Mouse (Mus musculus): Measurements from ENCODE around the gene Gm20671.
"Not testable (repeated sequence)": the region's sequence is repeated elsewhere in the genome, so short reads cannot be mapped to it uniquely, and the experiment has no call there.

Gm20671 gene

GRCm38 (mm10) chr5:32827009-32827408 is at the start of gene Gm20671:
Gene Gm20671, minus strand, starts transcription at chr5:32827109.
- no peak for DNase-seq

DNA sequence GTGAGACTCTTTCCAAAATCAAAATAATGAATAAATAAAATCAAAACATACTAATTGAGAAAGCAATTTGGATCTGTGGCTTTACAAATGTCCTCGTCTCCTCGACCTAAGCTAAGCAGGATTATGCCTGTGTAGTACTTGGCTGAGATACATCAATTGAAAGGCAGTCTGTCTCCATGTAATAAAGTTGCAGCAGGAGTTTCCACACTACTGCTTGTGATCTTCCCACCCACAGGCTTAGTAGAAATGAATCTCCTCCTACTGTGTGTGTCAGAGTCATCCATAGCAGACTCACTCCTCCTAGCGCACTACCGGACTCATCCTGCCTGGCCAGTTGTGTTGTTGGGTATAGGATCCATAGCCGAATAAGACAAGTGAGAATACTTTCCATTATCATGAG is 45.4 kb upstream of the Gm20671 start:
- DNase-seq: no peak

GRCm38 (mm10) chr5:32869389-32870024 is 42.6 kb upstream of the Gm20671 start:
- no peak for DNase-seq

GRCm38 (mm10) chr5:32863253-32864228 is 36.6 kb upstream of the Gm20671 start, which contains the start of gene Depdc5:
Gene Depdc5, plus strand, starts transcription at chr5:32863701.
- DNase-seq: peak; percentile 88 to 94

GRCm38 (mm10) chr5:32862469-32863132 is 35.7 kb upstream of the Gm20671 start:
- no peak for DNase-seq

DNA sequence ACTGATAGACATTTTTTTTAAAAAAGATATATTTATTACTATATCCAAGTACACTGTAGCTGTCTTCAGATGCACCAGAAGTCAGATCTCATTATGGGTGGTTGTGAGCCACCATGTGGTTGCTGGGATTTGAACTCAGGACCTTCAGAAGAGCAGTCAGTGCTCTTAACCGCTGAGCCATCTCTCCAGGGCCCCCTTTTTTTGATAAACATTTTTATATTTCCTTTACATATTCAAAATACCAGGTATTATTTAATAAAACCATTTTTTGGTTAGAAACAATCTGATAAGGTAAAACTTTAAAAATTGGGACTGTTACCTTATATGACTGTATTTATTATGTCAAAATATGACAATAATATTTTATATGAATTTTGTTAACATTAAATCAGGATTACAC is 34.2 kb upstream of the Gm20671 start:
- DNase-seq: no peak

DNA sequence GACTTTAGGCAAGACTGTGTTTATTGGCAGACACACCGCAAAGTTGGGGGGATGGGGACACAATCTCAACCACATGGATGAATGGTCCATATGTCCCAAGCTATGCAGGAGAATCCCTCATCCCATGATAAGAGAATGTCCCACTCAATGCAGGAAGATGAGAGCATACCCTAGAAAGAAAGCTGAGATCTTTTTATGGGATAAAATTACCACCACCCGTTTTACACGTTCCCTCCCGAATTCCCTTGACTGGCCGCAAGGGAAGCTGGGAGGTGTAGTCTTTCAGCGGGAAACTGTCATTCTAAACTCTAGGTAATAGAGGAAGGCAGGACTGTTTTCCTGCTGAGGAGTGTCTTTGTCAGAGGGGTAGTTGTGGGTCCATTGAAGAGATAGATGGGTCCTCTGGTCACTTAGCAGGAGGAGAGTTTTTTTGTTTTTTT is 30.9 kb upstream of the Gm20671 start:
- DNase-seq: peak; percentile 56 to 61

GRCm38 (mm10) chr5:32855274-32855673 is 28.4 kb upstream of the Gm20671 start:
- not testable (repeated sequence) for DNase-seq

DNA sequence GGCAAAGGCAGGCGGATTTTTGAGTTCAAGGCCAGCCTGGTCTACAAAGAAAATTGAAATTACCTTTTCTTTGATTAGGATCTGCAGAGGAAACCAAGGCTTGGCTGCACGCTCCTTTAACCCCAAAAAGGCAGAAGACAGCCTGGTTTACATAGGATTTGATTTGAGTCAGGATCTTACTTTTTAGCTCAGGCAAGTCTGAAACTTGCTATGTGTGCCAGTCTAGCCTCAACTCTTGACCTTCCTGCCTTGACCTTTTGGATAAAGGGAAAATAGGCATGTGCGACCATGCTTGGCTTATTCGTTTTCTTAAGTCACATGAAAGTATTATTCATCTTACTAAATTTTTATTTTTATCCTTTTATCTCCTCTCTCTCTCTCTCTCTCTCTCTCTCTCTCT is 27.9 kb upstream of the Gm20671 start:
- no peak for DNase-seq

- peak; percentile 99 to 100 for DNase-seq
These were observed 27.0 kb upstream of the Gm20671 start, which contains the start of gene Prr14l for GRCm38 (mm10) chr5:32853731-32854507. Gene Prr14l, minus strand, starts transcription at chr5:32854256.

GRCm38 (mm10) chr5:32852026-32852425 is 25.1 kb upstream of the Gm20671 start:
- DNase-seq: no peak

DNA sequence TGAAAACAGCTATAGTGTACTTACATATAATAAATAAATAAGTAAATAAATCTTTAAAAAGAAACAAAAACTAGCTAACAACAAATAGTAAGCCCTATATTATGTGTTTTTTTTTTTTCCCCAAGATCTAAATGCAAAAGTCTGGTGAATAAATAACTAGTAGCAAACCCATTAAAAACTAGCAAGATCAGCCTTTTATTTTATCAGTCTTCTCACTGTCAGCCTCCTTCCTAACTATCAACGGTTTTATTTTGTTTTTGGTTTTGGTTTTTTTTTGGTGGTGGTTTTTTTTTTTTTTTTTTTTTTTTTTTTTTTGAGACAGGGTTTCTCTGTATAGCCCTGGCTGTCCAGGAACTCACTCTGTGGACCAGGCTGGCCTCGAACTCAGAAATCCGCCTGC is 22.7 kb upstream of the Gm20671 start:
- DNase-seq: not testable (repeated sequence)

DNA sequence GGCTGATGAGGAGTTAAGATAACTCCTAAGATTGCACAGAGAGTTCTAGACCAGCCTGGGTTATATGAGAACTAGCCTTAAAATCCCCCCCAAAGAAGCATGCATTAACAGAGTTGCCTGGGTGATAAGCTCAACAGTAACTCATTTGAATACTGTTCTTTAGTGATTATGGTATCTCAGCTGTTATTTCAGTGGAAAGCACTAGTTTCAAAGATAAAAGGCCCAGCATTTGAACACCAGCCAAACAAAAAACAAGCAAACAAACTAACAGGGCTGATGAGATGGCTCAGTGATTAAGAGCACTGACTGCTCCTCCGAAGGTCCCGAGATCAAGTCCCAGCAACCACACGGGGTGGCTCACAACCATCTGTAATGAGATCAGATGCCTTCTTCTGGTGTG is 22.3 kb upstream of the Gm20671 start:
- no peak for DNase-seq

GRCm38 (mm10) chr5:32840029-32840428 is 13.1 kb upstream of the Gm20671 start:
- no peak for DNase-seq

DNA sequence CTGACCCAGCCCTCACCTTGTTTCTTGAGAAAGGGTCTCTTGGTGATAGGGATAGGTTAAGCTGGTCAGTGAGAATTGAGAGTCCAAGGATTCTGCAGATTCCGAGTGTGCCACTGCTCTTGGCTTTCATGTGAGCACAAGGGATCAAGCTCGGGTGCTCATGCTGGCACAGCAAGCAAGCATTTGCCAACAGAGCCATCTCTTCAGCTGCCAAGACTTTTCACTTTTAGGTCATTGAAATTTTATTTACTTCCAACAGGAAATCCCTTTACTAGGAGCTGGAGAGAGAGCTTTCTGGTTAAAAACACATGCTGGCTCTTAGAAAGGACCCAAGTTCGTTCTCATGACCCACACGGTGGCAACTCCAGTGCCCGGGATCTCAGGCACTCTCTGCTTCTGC is 10.1 kb upstream of the Gm20671 start:
- DNase-seq: peak; percentile 19 to 23

DNA sequence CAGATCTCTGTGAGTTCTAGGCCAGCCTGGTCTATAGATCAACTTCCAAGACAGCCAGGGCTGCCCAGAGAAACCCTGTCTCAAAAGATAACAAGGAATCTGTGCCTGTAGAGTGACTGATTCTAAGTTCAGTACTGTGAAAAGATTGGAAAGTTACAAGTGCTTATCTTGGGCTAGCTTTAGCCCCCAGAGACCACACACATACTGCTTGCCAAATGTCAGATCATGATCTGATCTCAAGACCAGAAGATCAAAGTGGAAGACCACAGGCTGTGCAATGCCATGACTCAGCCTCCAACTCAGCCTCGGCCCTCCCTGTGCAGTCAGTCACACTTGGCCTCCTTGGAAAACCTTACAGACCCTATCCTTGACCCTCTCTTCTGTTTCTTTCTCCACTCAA is 7.6 kb upstream of the Gm20671 start:
- no peak for DNase-seq

GRCm38 (mm10) chr5:32830054-32830453 is 3.1 kb upstream of the Gm20671 start:
- DNase-seq: no peak

GRCm38 (mm10) chr5:32828766-32829165 is 1.9 kb upstream of the Gm20671 start:
- DNase-seq: not testable (repeated sequence)

DNA sequence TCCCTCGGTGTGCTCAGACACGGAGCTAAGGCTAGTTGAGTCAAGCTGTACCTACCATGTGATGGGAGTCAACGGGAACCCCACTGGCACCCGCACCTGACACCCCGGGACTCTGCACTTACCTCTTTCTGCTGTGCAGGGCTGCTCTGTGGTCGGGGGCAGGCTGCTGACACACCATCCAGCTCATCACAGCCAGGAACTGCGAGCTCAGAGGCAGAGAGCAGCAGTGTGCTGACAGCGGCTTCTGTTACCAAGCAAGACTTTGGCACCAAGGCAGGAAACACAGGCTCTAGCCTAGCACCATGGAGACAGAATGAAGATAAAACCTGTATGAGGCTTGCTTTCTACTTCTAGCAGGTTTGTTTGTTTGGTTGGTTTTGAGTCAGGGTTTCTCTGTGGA is 6.4 kb downstream of the Gm20671 start:
- DNase-seq: no peak

- peak; percentile 26 to 28 for DNase-seq
These were observed 11.5 kb downstream of the Gm20671 start for GRCm38 (mm10) chr5:32815396-32815795.

- not testable (repeated sequence) for DNase-seq
These were observed 40.5 kb downstream of the Gm20671 start for GRCm38 (mm10) chr5:32786454-32786853.

DNA sequence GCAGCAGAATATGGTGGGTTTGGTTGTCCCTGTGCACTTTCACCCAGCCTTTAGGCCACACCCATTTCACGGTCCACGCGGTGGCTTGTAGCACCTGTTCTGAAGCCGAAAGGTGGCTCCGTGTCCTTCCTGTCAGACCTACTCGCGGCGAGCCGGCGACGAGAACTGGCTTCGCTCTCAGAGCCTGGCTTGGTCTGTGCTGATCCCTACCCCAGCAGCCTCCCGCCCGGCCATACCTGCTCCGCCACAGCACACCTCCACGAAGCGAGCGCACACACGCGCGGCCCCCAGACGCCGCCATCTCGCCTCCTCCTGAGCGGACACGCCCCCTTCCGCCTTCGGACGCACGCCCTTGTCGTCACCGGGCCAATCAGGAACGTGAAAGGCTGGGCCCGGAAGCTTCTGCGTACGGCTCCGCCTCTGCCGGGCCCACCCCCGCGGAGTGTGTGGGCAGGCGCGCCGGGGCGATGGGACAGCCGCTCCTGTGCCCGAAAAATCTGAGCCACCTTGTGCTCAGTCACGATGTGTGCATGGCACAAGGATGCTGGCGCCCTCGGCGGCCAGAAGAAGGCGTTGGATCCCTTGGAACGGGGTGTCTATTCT is 41.5 kb downstream of the Gm20671 start, which contains the start of gene Pisd:
Gene Pisd (minus strand): TSS at position 334 of the 603 bp plus-strand sequence.
- peak; percentile 94 to 97 for DNase-seq

Measured in cerebellum, postnatal 36 days (tissue).